Mouse (Mus musculus): ENCODE measurements around the gene Plcb4.

The Plcb4 gene

GRCm38 (mm10) chr2:135854059-135854458 lies 195.2 kb downstream of the Plcb4 start:
- no peak for DNase-seq (ENCODE audit: low spot score in 2 of 2)

DNA sequence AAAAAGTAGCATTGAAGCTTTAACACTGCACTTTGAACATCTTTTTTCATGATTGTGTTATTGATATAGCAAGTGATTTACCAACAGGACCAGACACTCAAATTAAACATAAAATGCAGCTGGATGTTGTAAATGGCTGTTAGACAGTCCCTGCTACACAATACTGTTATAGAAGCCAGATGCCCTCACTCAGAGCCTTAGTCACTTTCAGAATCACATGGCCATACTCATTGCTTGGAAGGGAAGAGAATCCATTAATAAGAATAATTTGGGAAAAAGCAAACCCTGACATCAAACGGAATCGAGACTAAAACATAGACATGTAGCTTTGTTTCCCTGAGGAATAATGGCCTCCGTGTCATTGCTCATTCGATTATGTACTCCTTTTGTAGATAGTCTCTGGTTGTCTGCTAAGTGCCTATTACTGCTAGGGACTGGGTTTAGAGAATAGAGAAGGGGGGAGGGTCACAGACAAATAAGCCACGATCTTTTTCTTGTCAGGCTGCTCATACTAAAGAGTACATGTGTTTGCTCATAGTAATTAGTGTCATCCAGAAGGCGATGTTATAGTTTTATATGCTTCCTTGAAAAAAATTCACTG lies 197.2 kb downstream of the Plcb4 start:
- no peak for DNase-seq (ENCODE audit: low spot score in 2 of 2)

- DNase-seq (ENCODE audit: low spot score in 2 of 2): no peak
Measured at GRCm38 (mm10) chr2:135856826-135857225, 198.0 kb downstream of the Plcb4 start.

DNA sequence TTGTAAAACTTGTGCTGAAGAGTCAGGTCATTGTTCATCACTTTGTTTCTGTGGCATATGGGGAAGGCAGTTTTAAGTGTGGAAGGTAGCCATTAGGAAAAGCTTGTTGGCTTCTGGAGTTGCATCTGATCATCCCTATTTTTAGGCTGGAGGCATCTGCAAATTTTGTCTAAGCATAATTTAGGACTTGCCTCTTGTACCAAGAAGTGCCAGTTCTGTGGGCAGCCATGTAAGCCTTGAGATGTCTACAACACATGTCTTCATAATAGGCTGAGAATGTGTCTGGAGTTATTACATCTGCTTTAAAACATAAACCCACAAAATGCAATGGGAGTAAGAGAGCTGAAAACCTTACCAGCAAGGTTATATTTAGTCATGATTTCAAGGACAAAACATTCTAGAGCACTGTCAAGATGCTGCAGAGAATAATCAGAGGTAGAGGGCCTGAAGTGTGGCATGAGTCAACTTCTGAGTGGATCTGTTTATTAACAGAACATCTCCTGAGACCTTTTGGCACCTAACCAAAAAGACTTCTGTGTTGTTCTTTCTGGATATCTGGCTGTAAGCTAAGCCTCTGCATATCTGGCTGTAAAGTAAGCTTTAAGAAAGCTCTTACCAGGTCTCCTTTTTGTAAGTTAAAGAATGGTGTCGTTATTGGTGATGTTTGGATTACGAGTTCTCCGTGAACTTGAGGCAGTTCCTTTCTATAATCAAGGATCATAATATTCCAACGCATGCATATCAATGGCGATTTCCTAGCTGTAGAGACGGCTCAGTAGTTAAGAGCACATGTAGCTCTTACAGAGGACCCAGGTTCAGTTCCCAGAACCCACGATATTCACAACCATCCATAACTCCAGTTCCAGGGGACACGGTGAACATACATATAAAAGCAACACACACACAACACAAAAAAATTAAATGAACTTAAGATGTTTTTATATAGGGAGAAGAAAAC lies 203.0 kb downstream of the Plcb4 start:
- DNase-seq (ENCODE audit: low spot score in 2 of 2): no peak

DNA sequence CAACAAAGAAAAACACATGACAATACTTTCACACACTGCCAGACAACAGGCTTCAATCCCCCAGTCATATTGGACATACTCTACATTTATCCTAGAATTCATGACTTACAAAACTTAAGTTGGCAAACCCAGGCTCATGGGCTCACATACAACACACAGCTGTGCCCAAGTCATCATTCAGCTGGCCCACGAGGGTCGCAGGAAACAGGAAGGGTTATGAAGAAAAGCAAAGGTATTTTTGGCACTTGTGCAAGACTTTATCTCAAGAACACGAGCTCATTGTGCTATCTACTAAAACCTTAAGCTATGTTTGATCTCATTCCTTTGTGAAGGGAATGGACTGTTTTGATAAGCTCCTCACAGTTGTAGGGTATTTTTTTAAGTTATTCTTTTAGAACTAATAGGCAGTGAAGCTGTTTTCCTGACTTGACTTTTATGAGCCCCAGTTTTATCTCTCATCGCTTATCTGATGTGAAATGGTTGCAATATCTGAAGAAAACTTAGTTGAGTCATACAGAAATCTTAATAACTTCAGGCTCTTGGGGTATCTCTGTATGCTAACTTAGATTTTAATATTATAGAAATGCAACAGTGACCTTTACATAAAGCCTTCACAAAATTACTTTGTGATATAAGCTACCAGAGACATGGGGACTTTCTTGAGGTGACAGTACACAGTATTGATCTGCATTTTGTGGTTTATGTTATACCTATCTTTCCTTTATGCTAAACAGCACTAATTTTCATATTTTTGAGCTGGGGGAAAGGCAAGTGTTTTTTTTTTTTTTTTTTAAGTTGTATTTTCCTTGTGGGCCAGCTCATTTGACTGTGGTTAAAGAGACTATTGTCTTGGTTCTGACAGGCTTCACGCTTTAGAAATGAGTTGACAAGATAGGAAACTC lies 203.9 kb downstream of the Plcb4 start:
- DNase-seq (ENCODE audit: low spot score in 2 of 2): no peak

- DNase-seq (ENCODE audit: low spot score in 2 of 2): no peak
Measured at GRCm38 (mm10) chr2:135863391-135864076, 204.7 kb downstream of the Plcb4 start.

- no peak for DNase-seq (ENCODE audit: low spot score in 2 of 2)
Measured at GRCm38 (mm10) chr2:135866421-135866820, 207.6 kb downstream of the Plcb4 start.

- no peak for DNase-seq (ENCODE audit: low spot score in 2 of 2)
Measured at GRCm38 (mm10) chr2:135866838-135867237, 208.0 kb downstream of the Plcb4 start.

- no peak for DNase-seq (ENCODE audit: low spot score in 2 of 2)
Measured at GRCm38 (mm10) chr2:135869637-135870036, 210.8 kb downstream of the Plcb4 start.

GRCm38 (mm10) chr2:135873146-135873545 lies 214.3 kb downstream of the Plcb4 start:
- DNase-seq (ENCODE audit: low spot score in 2 of 2): no peak

DNA sequence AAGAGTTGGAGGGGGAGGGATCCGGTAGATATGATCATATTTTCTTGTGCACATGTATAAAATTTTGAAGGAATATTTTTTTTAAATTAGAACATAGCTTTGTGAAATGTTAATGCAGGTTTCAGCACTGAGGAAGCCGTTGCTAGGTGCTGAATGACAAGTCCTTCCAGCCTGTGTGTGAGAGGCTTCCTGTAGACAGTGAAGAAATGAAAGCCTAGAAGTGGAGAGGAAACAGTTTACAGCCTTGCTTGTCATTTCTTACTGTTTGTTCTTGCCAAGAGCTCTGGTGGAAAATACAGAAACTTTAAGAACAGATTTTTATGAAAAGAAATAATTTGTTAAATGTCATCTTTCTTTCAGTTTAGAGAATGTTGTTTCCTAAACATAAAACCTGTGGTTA lies 214.9 kb downstream of the Plcb4 start:
- no peak for DNase-seq (ENCODE audit: low spot score in 2 of 2)

GRCm38 (mm10) chr2:135875549-135875948 lies 216.7 kb downstream of the Plcb4 start:
- no peak for DNase-seq (ENCODE audit: low spot score in 2 of 2)

DNA sequence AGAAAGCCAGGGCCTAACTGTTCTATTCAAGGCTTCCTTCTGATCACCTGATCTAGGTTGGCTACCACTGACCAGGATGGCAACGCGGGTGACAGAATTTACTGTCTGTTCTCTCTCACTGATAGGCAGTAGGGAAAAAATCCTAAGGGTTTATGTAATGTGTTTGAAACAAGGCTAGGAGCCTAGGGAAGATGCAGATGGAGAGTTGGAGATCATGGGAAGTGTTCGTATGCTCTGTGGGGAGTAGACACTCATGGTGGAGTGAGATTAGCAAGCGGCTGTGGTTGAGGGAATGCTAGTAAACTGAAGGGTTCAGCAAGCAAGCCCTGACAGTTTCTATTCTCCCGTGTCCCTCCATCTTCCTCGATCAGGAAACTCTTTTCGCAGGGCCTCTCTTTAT lies 220.5 kb downstream of the Plcb4 start:
- DNase-seq (ENCODE audit: low spot score in 2 of 2): no peak

- DNase-seq (ENCODE audit: low spot score in 2 of 2): no peak
Measured at GRCm38 (mm10) chr2:135880269-135880760, 221.5 kb downstream of the Plcb4 start.

DNA sequence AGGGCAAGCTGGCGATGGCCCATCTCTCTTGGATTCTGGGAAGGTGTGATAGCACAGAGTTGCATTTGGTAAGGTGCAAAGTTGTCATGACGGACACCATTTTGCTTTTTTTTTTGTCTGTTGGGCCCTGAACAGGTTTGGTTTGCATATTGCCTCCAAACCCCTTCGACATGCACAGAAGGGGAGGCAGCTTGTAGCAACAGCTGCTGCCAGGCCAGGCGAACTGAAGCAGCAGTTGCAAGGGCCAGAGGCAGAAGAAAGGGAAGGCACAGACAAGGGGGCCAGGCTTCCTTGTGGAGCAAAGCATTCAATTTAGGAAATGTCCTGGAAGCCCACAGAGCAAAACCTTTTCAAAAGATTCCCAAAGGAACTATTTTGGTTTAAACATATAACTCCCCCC lies 224.5 kb downstream of the Plcb4 start:
- DNase-seq (ENCODE audit: low spot score in 2 of 2): no peak

GRCm38 (mm10) chr2:135884534-135885180 lies 225.8 kb downstream of the Plcb4 start:
- DNase-seq (ENCODE audit: low spot score in 2 of 2): no peak

- DNase-seq (ENCODE audit: low spot score in 2 of 2): no peak
Measured at GRCm38 (mm10) chr2:135885607-135886006, 226.8 kb downstream of the Plcb4 start.

- no peak for DNase-seq (ENCODE audit: low spot score in 2 of 2)
Measured at GRCm38 (mm10) chr2:135886081-135886679, 227.4 kb downstream of the Plcb4 start.

GRCm38 (mm10) chr2:135887805-135888204 lies 229.0 kb downstream of the Plcb4 start:
- DNase-seq (ENCODE audit: low spot score in 2 of 2): no peak

GRCm38 (mm10) chr2:135888206-135888605 lies 229.4 kb downstream of the Plcb4 start:
- DNase-seq (ENCODE audit: low spot score in 2 of 2): no peak

Measured in frontal cortex, postnatal 10 days (tissue).